Mouse (Mus musculus) gastrocnemius, postnatal 10 days (tissue): ENCODE measurements around the gene Cyp11a1. TPM values are rescaled to one million over a fixed set of nuclear protein-coding genes. Genes with fewer than 3 reads are reported as not detected.
A peak's percentile ranks its signal among the peaks of the same experiment; 100 is the strongest.

Experiments used
- DNase-seq: peaks from one replicate; pipeline ENCODE4 v3.0.0; 2021; ENCODE audit warnings: mixed read lengths
- total RNA-seq, 2 experiments: library from RNA; stranded (reverse); gene quantifications; 2 replicates each; pipeline ENCODE4 v1.2.3; 2021

The Cyp11a1 gene
- total RNA-seq, 2 experiments from 2014 or later = 1.2 to 1.6 TPM

DNA sequence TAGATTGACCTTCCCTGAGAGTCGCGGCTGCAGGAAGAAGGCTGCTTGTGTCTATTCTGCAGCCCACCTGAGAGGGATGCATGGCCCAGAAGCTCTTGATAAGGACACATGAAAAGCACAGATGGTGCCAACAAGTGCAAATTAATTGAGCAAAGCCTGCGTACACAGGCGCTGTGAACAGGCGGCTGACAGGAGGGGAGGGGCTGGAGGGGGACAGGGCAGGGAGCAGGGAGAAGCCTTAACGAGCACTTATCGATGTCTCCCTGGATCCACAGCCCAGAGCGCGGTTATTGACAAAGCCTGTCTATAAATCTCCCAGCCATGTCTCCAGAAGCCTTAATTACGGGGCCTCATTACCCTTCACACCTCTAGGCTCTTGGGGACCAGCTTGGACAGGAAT is 38.6 kb downstream of the Cyp11a1 start:
- no peak for DNase-seq

DNA sequence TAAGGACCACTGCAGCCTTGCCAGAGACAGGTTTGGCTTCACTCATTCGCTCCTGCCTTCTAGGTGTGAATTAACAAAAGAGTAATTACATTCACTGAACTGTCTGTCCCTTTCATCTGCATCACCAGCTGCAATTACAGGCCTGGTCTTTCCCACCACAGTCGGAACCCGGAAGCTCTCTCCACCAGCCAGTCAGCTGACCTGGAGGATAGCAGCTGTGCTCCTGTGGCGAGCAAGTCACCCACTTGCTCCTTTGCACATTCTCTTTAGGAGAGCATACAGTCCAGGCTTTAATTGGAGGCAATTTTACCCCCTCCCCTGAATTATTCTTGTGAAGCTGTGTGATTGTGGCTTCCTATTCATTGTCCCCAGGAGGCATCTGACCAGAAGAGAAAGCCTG is 39.4 kb downstream of the Cyp11a1 start:
- DNase-seq = no peak

DNA sequence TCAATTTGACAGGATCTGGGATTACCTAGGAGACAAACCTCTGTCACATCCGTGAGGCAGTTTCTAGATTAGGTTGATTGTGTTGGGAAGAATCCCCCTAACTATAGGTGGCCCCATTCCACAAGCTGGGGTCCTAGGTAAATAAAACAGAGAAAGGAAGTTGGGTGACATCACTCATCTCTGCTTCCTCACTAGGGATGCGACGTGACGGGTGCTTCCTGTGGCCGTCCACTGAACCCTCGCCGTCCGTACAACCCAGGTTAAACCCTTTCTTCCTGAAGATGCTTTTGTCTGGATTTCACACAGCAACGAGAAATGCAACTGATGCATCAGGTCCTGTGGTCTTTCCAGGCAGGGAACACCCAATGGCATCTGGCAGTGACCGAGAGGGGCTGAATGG is 40.9 kb downstream of the Cyp11a1 start:
- no peak for DNase-seq

DNA sequence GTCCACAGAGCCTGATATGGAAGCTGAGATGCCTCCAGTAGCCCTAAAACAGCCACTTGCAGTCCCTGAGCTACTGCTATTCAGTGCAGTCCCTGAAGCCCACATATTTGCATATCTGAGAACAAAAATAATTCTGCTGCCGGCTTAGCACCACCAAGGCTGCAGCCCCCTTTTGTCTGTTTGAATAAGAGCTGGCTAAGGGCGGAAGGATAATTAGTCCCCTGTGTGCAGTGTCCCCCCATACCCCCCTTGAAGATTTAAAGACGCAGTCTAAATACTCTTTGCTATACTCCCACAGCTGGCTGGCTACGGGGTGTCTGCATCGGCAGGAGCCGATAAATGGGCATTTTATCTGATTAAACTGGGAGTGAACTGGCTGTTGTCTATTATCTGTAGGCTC is 42.4 kb downstream of the Cyp11a1 start:
- no peak for DNase-seq

DNA sequence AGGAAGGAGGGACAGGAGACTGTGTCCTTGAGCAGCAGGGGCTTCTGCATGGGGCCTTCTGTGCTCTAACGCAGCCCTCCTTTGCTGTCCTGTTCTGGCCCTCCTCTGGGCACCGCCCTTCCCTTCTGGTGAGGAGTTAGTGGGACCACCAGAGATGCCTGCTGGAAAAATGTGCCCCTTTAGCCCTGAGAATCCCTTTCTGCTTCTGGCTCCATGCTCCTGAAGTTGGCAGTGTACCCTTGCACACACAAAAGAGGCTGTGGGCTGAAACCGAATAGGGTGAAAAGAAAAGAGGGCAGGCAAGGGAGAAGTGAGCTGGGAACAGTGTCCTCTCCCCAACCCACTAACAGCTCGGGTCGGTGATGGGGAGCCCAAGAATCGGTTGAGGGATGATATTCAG is 43.0 kb downstream of the Cyp11a1 start:
- no peak for DNase-seq

DNA sequence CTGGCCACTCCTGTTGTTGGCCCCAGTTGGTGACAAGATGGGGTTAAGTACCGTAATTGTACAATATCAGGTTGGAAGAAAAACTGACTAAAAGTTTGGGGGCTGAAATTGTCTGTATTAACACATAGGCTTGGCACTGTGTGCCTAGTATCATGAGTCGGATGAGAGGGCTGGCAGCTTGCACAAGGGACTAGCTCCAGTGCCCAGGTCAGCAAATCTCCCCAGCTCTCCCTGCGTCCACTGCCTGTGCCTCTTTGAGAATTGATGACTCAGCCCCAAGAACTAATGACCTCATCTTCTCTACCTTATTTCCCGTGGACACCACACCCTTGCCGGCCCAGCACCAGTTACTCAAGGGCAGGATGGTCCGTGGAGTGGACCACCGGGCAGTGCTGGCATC is 43.6 kb downstream of the Cyp11a1 start:
- no peak for DNase-seq

DNA sequence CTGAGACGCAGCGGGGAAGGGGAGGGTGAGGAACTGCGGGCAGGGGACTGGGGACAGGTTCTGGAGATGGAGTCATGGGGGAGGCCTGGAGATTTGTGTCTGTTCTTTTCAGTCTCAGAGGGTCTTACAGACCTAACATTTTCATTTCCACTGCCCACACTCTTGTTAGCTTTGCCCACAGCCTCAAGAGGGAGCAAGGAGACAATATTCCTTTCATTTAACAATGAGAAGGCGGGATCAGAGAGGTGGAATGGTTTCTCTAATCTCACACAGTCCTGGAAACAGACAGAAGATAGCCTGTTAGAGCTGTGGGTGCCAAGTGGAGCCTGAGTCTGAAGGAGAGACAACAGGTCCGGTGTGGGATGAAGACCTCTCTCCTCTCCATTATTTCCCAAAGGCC is 45.7 kb downstream of the Cyp11a1 start:
- no peak for DNase-seq

DNA sequence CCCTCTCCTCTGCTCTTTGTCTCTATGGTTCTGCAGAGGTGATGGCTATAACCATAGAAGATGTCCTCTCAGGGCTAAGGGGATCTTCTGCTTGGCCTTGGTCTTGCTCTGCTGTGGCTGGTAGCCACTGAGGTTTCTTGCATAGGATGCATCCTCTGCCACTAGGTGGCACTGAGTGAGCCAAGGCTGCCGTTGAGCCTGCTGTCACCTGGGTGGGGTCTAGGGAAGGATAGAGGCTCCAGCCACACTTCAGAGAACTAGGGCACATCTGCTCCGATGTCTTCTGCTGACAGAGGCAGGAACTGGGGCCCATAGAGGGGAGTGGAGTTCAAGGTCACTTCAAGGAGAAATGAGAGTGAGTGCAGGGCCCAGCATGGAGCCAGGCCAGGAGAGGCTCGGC is 46.9 kb downstream of the Cyp11a1 start:
- DNase-seq = peak; percentile 45

DNA sequence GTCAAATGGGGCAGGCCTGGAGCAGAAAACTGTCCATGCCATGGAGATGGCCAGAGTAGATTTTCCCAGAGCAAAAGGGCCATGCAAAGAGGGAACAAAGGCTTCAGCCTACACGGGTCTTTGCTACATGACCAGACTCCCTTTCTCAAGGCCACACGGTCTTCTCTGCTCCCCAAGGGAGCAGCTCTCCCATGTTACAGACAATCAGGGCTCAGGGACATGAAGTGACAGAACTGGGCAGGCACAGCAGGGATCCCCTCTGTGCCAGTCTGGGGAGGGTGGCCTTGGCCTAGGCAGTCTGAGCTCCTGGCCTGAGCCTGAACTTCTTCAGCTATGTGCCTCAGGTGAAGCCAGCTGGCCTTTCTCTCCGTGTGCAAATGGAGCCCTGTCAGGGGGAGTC is 47.3 kb downstream of the Cyp11a1 start:
- DNase-seq = no peak

DNA sequence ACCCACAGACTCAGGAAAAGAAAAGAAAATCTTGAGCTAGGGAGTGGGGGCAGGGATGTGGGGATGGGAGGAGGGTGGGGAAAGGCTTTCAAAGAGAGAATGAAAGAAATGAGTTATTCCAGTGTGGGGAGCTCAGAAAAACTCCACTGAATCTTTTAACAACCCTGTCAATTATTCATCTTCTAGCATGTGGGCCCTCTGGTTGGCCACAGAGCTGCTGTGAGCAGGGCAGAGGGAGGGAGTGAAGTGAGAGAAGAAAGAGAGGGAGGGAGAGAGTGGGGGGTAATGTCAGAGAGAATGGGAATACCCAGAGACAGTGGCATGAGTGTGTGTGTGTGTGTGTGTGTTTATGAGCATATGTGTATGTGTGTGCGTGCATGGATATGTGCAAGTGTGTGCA is 47.8 kb downstream of the Cyp11a1 start:
- DNase-seq = no peak

DNA sequence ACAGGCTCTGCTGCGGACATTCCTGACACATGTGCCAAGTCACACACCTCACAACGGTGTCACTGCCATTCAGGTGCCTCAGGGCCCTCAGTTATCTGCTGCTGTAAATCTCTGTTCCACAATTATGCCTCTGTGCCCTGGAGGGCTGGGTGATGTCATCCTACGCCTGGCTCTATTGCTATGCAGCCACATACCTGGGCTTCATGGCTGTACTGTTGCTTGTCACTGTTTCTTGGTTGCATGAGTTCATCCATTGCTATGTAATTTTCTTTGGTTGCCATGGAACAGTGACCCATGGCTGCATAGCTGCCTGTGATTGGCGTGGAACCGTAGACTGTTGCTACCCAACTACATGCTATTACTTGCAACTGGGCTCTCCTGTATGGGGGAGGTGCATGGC is 49.5 kb downstream of the Cyp11a1 start:
- DNase-seq = no peak

DNA sequence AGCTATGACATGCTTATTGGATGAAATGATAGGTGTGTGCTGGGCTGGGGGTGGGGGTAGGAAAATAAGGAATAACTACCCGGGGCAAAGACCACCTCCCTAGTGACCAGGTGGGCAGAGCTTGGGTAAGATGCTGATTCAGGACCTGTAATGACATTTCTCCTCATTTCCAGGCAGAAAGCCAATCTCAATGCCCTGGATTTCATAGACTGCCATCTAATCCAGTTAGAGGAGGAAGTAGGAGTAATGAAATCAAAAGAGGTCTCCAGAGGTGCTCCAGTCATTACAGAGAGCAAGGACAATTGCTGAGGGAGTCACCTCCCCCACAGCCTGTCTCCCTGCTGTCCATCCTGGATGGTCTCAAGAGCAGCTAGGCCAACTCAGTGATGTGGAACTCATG is 53.7 kb downstream of the Cyp11a1 start:
- no peak for DNase-seq

DNA sequence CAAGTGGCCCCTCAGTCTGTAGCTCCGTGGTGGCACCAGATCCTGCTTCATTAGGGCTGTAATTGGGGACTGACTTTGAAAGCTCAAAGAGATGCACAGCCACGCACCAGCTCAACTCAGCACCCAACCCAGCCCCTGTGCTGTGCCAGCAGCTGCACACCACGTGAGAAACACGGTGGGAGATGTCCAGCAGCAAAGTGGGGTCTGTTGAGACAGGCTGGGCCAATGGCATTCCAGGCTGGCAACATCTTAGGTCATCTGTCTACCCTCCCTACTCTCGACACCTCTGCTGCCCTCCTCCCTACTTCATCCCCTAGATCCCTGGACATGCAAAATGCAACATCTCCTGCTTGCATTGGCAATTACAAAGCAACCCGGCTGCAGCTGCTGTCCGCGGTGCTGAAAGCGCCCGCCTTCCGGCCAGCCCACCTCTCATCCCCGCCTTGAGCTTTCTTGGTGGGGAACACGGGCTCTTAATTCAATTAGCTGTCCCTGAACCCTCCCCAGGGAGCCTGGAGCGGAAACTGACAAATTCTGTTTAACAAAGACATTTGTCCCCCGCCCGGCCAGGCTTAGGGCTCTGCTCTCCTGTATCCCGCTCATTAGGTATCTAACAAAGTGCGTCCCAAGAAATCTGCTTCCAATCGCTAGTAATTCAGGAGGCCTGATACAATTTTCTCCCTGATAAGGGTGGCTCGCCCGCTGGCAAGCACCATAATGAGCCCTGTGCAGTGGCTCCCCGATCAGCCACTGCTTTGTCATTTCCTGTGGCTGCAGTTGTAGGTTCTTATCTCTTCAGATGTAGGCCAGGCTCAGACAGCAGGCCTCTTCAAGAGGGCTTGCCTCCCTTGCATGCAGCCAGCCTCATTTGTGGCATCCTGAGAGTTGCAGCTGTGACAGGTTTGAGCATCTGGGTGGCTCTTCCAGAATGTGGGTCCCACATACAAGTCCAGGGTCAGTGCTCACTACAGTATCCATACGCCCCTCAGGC is 54.8 kb downstream of the Cyp11a1 start:
- peak; percentile 80 for DNase-seq

DNA sequence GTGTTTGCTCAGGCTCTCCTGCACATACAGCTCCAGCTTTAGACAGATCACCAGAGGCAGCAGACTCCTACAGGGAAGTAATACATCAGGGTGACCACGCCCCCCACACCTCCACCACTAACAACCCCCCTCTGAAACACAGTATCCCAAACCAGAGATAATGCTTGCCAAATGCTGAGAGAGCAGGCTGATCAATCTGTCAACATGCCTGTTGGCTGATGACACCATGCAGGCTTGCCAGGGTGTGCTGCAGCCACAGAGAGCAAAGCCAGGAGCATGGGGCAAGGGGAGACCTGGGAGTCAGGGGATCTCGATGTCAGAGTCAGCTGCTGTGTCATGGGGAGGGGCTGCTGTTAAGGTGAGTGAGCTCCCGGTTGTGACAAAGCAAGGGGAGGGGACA is 57.3 kb downstream of the Cyp11a1 start, which contains the start of gene Stra6:
Gene Stra6, plus strand, starts transcription at position 258 of the 400 bp plus-strand sequence.
- DNase-seq = no peak

DNA sequence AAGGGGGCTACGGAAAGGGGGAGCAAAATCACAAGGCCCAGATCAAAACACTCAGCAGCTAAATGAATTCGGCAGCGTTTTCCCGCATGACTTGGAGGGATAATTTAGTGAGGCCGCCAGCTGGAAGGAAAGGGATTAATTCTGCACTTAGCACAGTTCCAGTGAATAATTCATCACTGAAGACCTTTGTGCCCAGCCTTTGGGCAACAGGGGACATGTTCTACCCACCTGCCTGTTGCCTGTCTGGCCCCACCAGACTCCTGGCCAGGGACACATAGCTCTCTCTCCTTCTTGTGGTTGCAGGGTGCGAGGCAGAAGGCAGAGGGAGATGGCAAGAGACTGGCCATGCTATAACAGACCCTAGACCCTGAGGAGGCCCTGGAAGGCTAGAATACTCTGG is 59.3 kb downstream of the Cyp11a1 start:
- DNase-seq = no peak

DNA sequence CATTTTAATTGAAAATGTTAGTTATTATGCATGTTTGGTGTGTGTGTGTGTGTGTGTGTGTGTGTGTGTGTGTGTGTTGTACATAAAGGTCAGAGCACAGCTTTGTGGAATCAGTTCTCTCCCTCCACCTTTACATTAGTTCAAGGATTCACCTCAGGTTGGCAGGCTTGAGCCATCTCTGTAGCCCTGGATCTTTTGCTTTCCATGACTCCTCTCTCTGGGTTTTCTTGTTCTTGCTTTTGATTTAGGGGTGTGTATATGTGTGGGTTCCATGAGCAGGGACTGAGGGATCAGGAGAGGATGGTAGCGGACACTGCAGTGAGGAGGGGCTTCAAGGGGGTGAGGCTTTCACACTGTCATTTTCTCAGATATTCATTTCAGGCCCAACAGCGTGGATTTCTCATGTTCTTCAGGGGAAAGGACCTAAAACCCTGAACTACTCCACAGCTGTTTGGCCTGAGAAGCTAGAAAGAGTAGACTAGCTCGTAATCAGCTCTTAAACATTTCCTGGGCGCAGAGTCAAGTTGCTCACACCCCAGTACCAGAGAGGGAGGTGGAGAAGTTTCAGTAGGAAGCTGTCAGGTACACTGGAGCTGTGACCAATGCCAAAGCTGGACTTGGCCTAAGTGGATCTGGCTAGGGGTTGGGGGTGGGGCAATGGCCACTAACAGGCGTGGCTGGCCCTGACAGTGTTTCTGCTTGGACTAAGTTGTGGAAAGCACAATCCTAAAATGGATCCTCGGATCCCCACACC is 59.9 kb downstream of the Cyp11a1 start:
- no peak for DNase-seq

DNA sequence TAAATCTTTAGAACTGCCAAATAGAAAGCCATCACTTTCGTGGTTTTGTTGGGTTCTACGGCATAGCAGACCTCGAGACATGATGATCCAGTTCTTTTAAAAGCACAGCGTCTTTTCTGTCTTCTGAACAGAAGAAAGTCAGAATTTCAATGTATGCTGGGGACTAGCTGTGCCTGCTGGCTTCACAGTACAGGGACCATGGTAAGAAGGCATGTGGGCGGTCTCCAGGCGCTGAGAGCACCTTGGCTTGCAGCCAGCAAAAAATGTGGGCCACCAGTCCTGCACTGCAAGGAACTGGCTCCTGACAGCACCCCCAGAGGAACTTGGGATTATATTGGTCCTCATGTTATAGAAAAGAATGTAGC is 60.5 kb downstream of the Cyp11a1 start:
- DNase-seq = no peak

DNA sequence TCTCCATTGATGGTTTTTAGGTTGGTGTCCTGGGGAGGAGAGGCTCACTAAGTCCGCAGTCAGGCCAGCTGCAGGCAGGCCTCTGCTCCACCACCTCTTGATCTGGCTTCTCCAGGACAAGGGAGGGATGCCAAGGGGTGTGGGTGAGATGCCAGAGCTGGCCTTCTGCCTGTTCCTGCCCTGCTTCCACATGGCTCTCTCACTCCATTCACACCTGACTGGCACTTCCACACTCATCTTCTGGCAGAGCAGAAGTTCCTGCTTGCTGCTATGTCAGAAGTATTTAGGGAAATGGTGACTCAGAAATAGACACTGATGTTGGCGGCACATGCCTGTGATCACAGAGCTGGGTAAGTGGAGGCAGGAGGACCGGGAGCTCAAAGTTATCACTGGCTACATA is 61.3 kb downstream of the Cyp11a1 start:
- no peak for DNase-seq

DNA sequence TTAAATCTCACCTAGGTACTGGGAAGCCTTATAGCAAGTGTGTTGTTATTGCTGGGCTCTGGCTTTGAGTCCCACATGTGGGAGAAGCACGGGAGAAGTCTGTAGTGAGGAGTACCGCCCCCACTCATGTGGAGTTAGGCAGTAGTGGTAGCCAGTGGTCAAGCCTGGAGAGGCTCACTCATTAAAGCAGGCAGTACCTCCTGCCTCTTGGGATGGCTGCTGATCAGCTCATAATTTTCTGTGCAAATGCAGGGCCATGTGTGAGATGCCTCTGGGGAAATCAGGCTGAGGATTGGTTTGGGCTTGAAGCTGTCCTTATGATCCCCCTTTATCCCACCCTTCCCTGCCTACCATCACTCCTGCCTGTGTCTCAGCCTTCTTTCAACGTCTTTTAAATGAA is 68.3 kb downstream of the Cyp11a1 start:
- no peak for DNase-seq
